Mouse (Mus musculus) hindbrain, embryonic 16.5 days (tissue): ENCODE measurements at regions not wholly inside any gene's neighbourhood (a gene's known extent, or its start where the extent isn't known, plus 50 kb on each side); places are given as distances from the start of the nearest gene placed in this dataset.

Experiments used
- ATAC-seq: fragments of 200-750 bp; cut with Nextera tagmentation; 2 replicates; pipeline ENCODE4 v1.8.0; 2017; ENCODE audit warnings: moderate TSS enrichment, moderate library complexity
- H3K27ac ChIP-seq: fragments of 300-500 bp; sonication (generic); 2 replicates; pipeline ENCODE4 v1.5.1; 2014; ENCODE audit warnings: low read depth, mild to moderate bottlenecking, control low read depth, low read length, moderate library complexity
- H3K27me3 ChIP-seq: fragments of 300-500 bp; sonication (generic); replicated peaks from 2 replicates; pipeline ENCODE4 v1.6.1; 2014; ENCODE audit warnings: low read length; ENCODE audit not compliant: control insufficient read depth, insufficient read depth
- H3K36me3 ChIP-seq: fragments of 300-500 bp; sonication (generic); 2 replicates; pipeline ENCODE4 v1.6.1; 2014; ENCODE audit warnings: mild to moderate bottlenecking, low read length, moderate library complexity, mixed read lengths; ENCODE audit not compliant: control insufficient read depth, insufficient read depth
- H3K4me1 ChIP-seq: fragments of 300-500 bp; sonication (generic); 2 replicates; pipeline ENCODE4 v1.6.1; 2014; ENCODE audit warnings: low read depth, low read length; ENCODE audit not compliant: control insufficient read depth, insufficient read depth
- H3K4me2 ChIP-seq: fragments of 300-500 bp; sonication (generic); 2 replicates; pipeline ENCODE4 v1.6.1; 2014; ENCODE audit warnings: mild to moderate bottlenecking, low read length, control low read depth, moderate library complexity
- H3K4me3 ChIP-seq: fragments of 300-500 bp; sonication (generic); 2 replicates; pipeline ENCODE4 v1.5.1; 2014; ENCODE audit warnings: mild to moderate bottlenecking, low read length, control low read depth, moderate library complexity
- H3K9ac ChIP-seq: fragments of 300-500 bp; sonication (generic); 2 replicates; pipeline ENCODE4 v1.6.1; 2014; ENCODE audit warnings: low read depth, mild to moderate bottlenecking, control low read depth, low read length, moderate library complexity
- H3K9me3 ChIP-seq: fragments of 300-500 bp; sonication (generic); 2 replicates; pipeline ENCODE4 v1.6.1; 2014; ENCODE audit warnings: mild to moderate bottlenecking, low read length, moderate library complexity; ENCODE audit not compliant: control insufficient read depth
- WGBS: fragments of 180-500 bp; shearing (Covaris S2); extraction: QIAGEN DNeasy Blood & Tissue Kit; methylation state at CpG from one replicate; pipeline ENCODE4 v1.1.7; 2014; 5-methylcytosine and 5-hydroxymethylcytosine counted together

DNA sequence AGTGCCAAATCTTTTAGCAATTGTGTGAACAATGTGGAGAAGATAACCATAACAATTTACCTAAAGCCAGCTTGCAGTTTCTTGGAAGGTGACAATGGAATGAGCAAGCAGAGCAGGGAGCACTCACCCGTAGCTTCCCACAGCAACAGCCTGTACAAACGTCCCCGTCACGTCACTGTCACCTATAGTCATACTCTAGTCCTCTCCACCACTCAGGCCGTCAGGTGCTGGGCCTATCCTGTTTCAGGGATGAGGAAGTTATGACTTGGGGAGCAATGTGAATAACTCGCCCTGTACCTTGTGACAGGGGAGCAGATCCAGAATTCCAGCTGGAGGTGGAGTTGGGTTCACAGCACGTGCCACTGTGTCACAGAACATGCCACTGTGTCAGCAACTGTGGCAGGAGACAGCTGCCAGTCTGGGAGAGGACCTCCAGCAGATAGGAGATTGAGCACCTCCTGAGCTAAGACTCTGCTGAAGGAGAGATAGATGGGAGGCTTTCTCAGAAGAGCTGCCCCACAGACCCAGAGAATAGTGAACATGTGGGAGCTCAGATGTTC is 73.4 kb upstream of the Egln3 start:
- no peak overlapping the region for H3K9ac ChIP-seq
- no peak overlapping the region for H3K4me2 ChIP-seq
- 74% methylated on average over 7 of the region's 7 CpGs for WGBS
- ATAC-seq, result no peak
- H3K36me3 ChIP-seq, result no peaks in the 10 kb centered on the region
- no peaks in the 10 kb centered on the region for H3K9me3 ChIP-seq
- H3K27me3 ChIP-seq, result no peaks in the 10 kb centered on the region
- H3K4me1 ChIP-seq, result no peaks in the 10 kb centered on the region
- H3K27ac ChIP-seq, result no peak overlapping the region
- no peak overlapping the region for H3K4me3 ChIP-seq

GRCm38 (mm10) chr12:54273506-54273905 is 69.8 kb upstream of the Egln3 start:
- Histone ChIP-seq H3K4me2 (no peak overlapping the region), H3K27me3 (no peaks in the 10 kb centered on the region), H3K36me3 (no peaks in the 10 kb centered on the region), H3K4me3 (no peak overlapping the region), H3K9me3 (no peaks in the 10 kb centered on the region), H3K4me1 (no peaks in the 10 kb centered on the region), H3K27ac (no peak overlapping the region), H3K9ac (no peak overlapping the region)
- ATAC-seq, result no peak
- WGBS, result 83% methylated on average over 4 of the region's 4 CpGs

- no peak for ATAC-seq
- H3K4me1 ChIP-seq, result no peaks in the 10 kb centered on the region
- H3K27me3 ChIP-seq, result no peaks in the 10 kb centered on the region
- H3K36me3 ChIP-seq, result no peaks in the 10 kb centered on the region
- no peak overlapping the region for H3K9ac ChIP-seq
- 87% methylated on average over 6 of the region's 6 CpGs for whole genome bisulfite sequencing
- no peak overlapping the region for H3K27ac ChIP-seq
- H3K9me3 ChIP-seq, result no peaks in the 10 kb centered on the region
- no peak overlapping the region for H3K4me3 ChIP-seq
- no peak overlapping the region for H3K4me2 ChIP-seq
These were observed 69.0 kb upstream of the Egln3 start for GRCm38 (mm10) chr12:54272696-54273095.

- no peak for ATAC-seq
- Histone ChIP-seq H3K9me3 (no peaks in the 10 kb centered on the region), H3K4me3 (no peak overlapping the region), H3K27ac (no peak overlapping the region), H3K36me3 (no peaks in the 10 kb centered on the region), H3K27me3 (no peaks in the 10 kb centered on the region), H3K4me1 (no peaks in the 10 kb centered on the region), H3K4me2 (no peak overlapping the region), H3K9ac (no peak overlapping the region)
- WGBS, result 63% methylated on average over 2 of the region's 2 CpGs
These were observed 68.6 kb upstream of the Egln3 start for GRCm38 (mm10) chr12:54272226-54272625.

DNA sequence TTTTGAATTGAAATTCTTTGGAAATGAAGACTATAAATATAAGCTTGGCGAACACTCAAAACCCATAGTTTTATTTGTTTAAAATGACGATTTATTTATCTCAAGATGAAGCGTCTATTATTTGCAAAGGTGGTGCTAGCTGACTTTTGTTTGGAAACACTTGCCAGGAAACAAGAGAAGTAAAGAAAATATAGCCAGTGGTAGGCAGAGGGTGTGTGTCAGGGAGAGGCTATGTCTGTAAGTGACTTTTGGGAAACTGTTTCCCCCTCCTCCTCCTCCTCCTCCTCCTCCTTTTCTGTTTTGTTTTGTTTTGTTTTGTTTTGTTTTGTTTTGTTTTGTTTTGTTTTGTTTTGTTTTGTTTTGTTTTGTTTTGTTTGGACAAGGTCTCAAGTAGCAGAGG is 62.2 kb upstream of the Egln3 start:
- Histone ChIP-seq H3K27ac (no peak overlapping the region), H3K36me3 (no peaks in the 10 kb centered on the region), H3K4me2 (no peak overlapping the region), H3K27me3 (no peaks in the 10 kb centered on the region), H3K4me1 (no peaks in the 10 kb centered on the region), H3K9me3 (no peaks in the 10 kb centered on the region), H3K9ac (no peak overlapping the region), H3K4me3 (no peak overlapping the region)
- WGBS, result 86% methylated on average over 3 of the region's 3 CpGs
- ATAC-seq, result no peak

DNA sequence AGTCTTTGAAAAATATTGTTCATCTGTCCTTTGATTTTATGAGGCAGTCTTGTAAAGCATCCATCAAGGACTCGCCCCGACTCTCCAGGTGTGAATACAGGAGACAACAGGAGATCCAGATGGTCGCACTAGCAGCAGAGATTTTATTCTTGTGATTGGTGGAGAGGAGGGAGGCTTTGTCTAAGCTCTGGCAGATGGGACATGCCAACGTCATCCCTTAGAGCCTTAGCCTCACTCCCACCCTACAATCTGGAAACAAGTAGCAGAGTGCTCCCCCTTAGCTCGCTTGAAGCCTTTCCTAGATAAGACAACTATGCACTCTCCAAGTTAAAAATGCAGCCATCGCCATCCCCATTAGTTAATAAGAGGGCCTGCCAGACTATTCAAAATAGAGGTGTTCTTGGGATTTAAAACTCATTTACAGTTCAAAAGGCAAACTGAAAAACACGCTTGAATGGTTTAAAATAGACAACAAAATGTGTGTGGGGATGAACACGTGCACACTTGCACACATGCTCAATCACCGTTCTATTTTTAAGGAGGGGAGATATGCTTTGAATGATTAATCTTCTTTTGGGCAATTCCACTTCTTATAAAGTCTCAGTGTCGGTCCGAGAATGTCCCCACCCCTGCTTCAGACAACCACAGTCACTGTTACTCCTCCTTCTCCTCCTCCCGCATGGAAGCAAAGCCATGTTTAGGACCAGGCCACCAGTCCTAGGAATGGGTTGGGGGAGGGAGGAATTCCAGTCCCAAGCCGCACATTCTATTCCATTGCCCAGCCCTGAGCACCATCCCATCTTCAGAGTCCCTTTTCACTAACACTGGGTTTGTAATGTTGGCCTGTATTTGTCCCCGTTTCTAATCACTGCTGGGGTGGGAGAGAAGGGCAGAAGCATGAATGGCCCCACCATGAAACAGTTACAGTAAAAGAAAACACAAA is 61.5 kb upstream of the Egln3 start:
- Histone ChIP-seq H3K27ac (no peak overlapping the region), H3K4me1 (no peaks in the 10 kb centered on the region), H3K4me3 (no peak overlapping the region), H3K36me3 (no peaks in the 10 kb centered on the region), H3K9ac (no peak overlapping the region), H3K4me2 (no peak overlapping the region), H3K9me3 (no peaks in the 10 kb centered on the region), H3K27me3 (no peaks in the 10 kb centered on the region)
- ATAC-seq, result peak; percentile 30; the same call in 1 of the 2 replicates
- WGBS, result 65% methylated on average over 14 of the region's 14 CpGs

DNA sequence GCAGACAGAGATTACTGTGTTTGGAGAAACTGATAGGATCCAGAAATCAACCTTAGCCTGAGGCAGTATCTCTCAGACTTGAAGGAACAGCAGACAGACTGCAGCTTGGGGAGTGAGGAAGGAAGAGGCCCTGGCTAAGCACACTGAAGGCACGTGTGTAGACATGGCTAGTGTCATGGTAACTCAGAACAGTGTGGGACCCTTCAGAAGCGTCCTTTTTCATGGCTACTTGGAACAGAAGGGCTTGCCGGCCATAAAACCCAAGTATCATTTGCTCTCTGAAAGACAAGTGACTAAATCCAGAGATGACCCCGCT is 60.7 kb upstream of the Egln3 start:
- H3K4me1 ChIP-seq, result no peaks in the 10 kb centered on the region
- no peak for ATAC-seq
- no peak overlapping the region for H3K9ac ChIP-seq
- WGBS, result 60% methylated on average over 4 of the region's 4 CpGs
- H3K27me3 ChIP-seq, result no peaks in the 10 kb centered on the region
- H3K4me2 ChIP-seq, result no peak overlapping the region
- H3K4me3 ChIP-seq, result no peak overlapping the region
- H3K36me3 ChIP-seq, result no peaks in the 10 kb centered on the region
- H3K9me3 ChIP-seq, result no peaks in the 10 kb centered on the region
- no peak overlapping the region for H3K27ac ChIP-seq

GRCm38 (mm10) chr12:54263733-54264417 is 60.2 kb upstream of the Egln3 start:
- H3K4me3 ChIP-seq, result no peak overlapping the region
- 72% methylated on average over 13 of the region's 13 CpGs for WGBS
- H3K36me3 ChIP-seq, result no peaks in the 10 kb centered on the region

DNA sequence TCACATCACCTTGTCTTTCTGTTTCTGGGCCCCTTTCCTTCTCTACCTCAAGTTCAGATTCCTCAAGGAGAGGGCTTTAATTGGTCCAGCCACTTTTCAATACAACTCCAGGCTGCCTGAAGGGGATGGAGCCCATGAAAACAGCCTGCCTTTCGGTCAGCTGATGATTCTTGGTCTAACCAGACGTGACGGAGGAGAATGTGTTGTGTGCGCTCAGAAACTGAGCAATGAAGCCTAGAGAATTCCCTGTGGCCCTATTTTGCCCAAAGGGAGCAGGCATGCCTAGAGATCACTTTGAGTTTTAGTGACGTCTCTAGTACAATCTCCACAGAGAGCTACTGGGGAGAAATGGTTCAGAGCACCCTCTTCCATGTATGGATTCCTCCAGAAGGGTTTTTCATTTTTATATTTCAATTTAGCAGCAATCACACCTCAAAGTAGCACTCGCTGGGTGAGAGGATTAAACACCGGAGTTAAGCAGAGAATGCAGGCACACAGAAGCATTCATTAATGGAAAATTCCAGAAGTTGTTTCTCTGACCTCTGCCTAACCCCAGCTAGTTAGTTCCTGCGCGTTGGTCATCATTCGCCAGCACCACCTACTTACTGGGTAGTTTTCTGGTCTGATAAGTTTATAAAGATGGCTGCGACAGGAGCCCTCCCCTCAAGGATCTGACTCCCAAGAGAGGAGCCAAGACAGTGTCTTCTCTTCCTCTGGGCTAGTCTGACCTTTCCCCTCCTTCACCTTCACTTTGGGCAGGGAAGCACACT is 58.8 kb upstream of the Egln3 start:
- WGBS, result 81% methylated on average over 11 of the region's 11 CpGs
- Histone ChIP-seq H3K9ac (no peak overlapping the region), H3K27me3 (no peaks in the 10 kb centered on the region), H3K36me3 (no peaks in the 10 kb centered on the region), H3K4me3 (no peak overlapping the region), H3K4me1 (no peaks in the 10 kb centered on the region), H3K27ac (no peak overlapping the region), H3K4me2 (no peak overlapping the region), H3K9me3 (no peaks in the 10 kb centered on the region)
- no peak for ATAC-seq

More at GRCm38 (mm10) chr12:54263733-54264417, 60.2 kb upstream of the Egln3 start:
- no peaks in the 10 kb centered on the region for H3K9me3 ChIP-seq
- ATAC-seq, result no peak
- no peak overlapping the region for H3K27ac ChIP-seq
- H3K4me2 ChIP-seq, result no peak overlapping the region
- H3K27me3 ChIP-seq, result no peaks in the 10 kb centered on the region
- no peaks in the 10 kb centered on the region for H3K4me1 ChIP-seq
- no peak overlapping the region for H3K9ac ChIP-seq
